Mouse (Mus musculus) liver, embryonic 16.5 days (tissue): Measurements from ENCODE around the gene Unc5b. TPM values are rescaled to one million over a fixed set of nuclear protein-coding genes. Genes with fewer than 3 reads are reported as not detected.

Experiments
- ATAC-seq: fragments of 200-750 bp; cut with Nextera tagmentation; 2 replicates; pipeline ENCODE4 v1.8.0; 2017; ENCODE audit warnings: low read depth, mild to moderate bottlenecking, moderate number of reproducible peaks, moderate library complexity
- H3K27ac ChIP-seq: fragments of 300-500 bp; sonication (generic); 2 replicates; pipeline ENCODE4 v1.5.1; 2014; ENCODE audit warnings: mild to moderate bottlenecking, low read length
- H3K27me3 ChIP-seq: fragments of 300-500 bp; sonication (generic); 2 replicates; pipeline ENCODE4 v1.6.1; 2014; ENCODE audit warnings: low read depth, low read length, mixed read lengths; ENCODE audit not compliant: control insufficient read depth, insufficient read depth
- H3K36me3 ChIP-seq: fragments of 300-500 bp; sonication (generic); 2 replicates; pipeline ENCODE4 v1.6.1; 2014; ENCODE audit warnings: mild to moderate bottlenecking; ENCODE audit not compliant: control insufficient read depth, insufficient read depth
- H3K4me1 ChIP-seq: fragments of 300-500 bp; sonication (generic); 2 replicates; pipeline ENCODE4 v1.6.1; 2014; ENCODE audit warnings: low read depth, low read length, mixed read lengths; ENCODE audit not compliant: control insufficient read depth
- H3K4me2 ChIP-seq: fragments of 300-500 bp; sonication (generic); 2 replicates; pipeline ENCODE4 v1.6.1; 2014; ENCODE audit warnings: low read depth, low read length, mixed read lengths
- H3K4me3 ChIP-seq: fragments of 300-500 bp; sonication (generic); 2 replicates; pipeline ENCODE4 v1.5.1; 2014; ENCODE audit warnings: low read depth, mild to moderate bottlenecking, low read length
- H3K9ac ChIP-seq: fragments of 300-500 bp; sonication (generic); 2 replicates; pipeline ENCODE4 v1.6.1; 2014; ENCODE audit warnings: low read depth, low read length
- H3K9me3 ChIP-seq: fragments of 300-500 bp; sonication (generic); replicated peaks from 2 replicates; pipeline ENCODE4 v1.6.1; 2016; ENCODE audit warnings: low read length; ENCODE audit not compliant: control insufficient read depth
- WGBS: fragments of 180-500 bp; shearing (Covaris S2); extraction: QIAGEN DNeasy Blood & Tissue Kit; methylation state at CpG from one replicate; pipeline ENCODE4 v1.1.7; 2014; ENCODE audit not compliant: insufficient replicate concordance; 5-methylcytosine and 5-hydroxymethylcytosine counted together
- polyA plus RNA-seq: library from polyadenylated mRNA; unstranded; fragments of >200 nt; fragmentation: Nextera tagmentation; extraction: Ambion mirVana; gene quantifications from 2 replicates; pipeline ENCODE4 v1.2.1, GENCODE M21; 2015

Unc5b gene
- polyA plus RNA-seq, 1 experiment from 2014 or later = 0.27 TPM

- Histone ChIP-seq H3K4me3 (no peak overlapping the region), H3K27me3 (peaks cover 55% of the 10 kb centered on the region), H3K36me3 (no peaks in the 10 kb centered on the region), H3K9ac (no peak overlapping the region), H3K4me1 (no peaks in the 10 kb centered on the region), H3K4me2 (no peak overlapping the region), H3K27ac (no peak overlapping the region), H3K9me3 (no peaks in the 10 kb centered on the region)
- 55% methylated on average over 12 of the region's 12 CpGs for WGBS
- ATAC-seq = no peak
Measured at GRCm38 (mm10) chr10:60832664-60833173, 1.3 kb upstream of the Unc5b start.

GRCm38 (mm10) chr10:60830556-60831350, 628 bp downstream of the Unc5b start:
- no peaks in the 10 kb centered on the region for H3K36me3 ChIP-seq
- H3K9me3 ChIP-seq = no peaks in the 10 kb centered on the region
- H3K27me3 ChIP-seq = peaks cover 73% of the 10 kb centered on the region
- no peak overlapping the region for H3K27ac ChIP-seq
- H3K4me1 ChIP-seq = no peaks in the 10 kb centered on the region
- peak overlapping the region; percentile 54 for H3K4me3 ChIP-seq
- peak overlapping the region; percentile 68 for H3K4me2 ChIP-seq
- under 1% methylated on average over 69 of the region's 78 CpGs for WGBS
- no peak; the same call in 1 of the 2 replicates for ATAC-seq
- H3K9ac ChIP-seq = peak overlapping the region; percentile 29; the same call in 1 of the 2 replicates

- H3K4me1 ChIP-seq = no peaks in the 10 kb centered on the region
- WGBS = 2% methylated on average over 11 of the region's 11 CpGs
- H3K27me3 ChIP-seq = peaks cover 78% of the 10 kb centered on the region
- no peak overlapping the region for H3K4me2 ChIP-seq
- H3K9me3 ChIP-seq = no peaks in the 10 kb centered on the region
- H3K9ac ChIP-seq = no peak overlapping the region
- ATAC-seq = no peak
- no peaks in the 10 kb centered on the region for H3K36me3 ChIP-seq
- H3K4me3 ChIP-seq = peak overlapping the region; percentile 54; the same call in 1 of the 2 replicates
- no peak overlapping the region for H3K27ac ChIP-seq
Measured at GRCm38 (mm10) chr10:60830000-60830399, 1.4 kb downstream of the Unc5b start.

- no peak overlapping the region for H3K9ac ChIP-seq
- no peaks in the 10 kb centered on the region for H3K9me3 ChIP-seq
- H3K36me3 ChIP-seq = no peaks in the 10 kb centered on the region
- peaks cover 78% of the 10 kb centered on the region for H3K27me3 ChIP-seq
- WGBS = 37% methylated on average over 6 of the region's 6 CpGs
- no peak overlapping the region for H3K27ac ChIP-seq
- no peak for ATAC-seq
- no peak overlapping the region for H3K4me3 ChIP-seq
- H3K4me1 ChIP-seq = no peaks in the 10 kb centered on the region
- no peak overlapping the region for H3K4me2 ChIP-seq
Measured at GRCm38 (mm10) chr10:60829071-60829470, 2.3 kb downstream of the Unc5b start.

GRCm38 (mm10) chr10:60827901-60828670, 3.3 kb downstream of the Unc5b start:
- peaks cover 78% of the 10 kb centered on the region for H3K27me3 ChIP-seq
- no peak overlapping the region for H3K4me3 ChIP-seq
- no peaks in the 10 kb centered on the region for H3K4me1 ChIP-seq
- H3K9me3 ChIP-seq = no peaks in the 10 kb centered on the region
- H3K36me3 ChIP-seq = no peaks in the 10 kb centered on the region
- no peak overlapping the region for H3K9ac ChIP-seq
- WGBS = 27% methylated on average over 17 of the region's 17 CpGs
- H3K27ac ChIP-seq = no peak overlapping the region
- no peak overlapping the region for H3K4me2 ChIP-seq
- ATAC-seq = no peak

GRCm38 (mm10) chr10:60827266-60827665, 4.1 kb downstream of the Unc5b start:
- no peak overlapping the region for H3K27ac ChIP-seq
- no peak for ATAC-seq
- no peak overlapping the region for H3K4me3 ChIP-seq
- no peaks in the 10 kb centered on the region for H3K36me3 ChIP-seq
- no peaks in the 10 kb centered on the region for H3K9me3 ChIP-seq
- H3K9ac ChIP-seq = no peak overlapping the region
- no peaks in the 10 kb centered on the region for H3K4me1 ChIP-seq
- 19% methylated on average over 5 of the region's 5 CpGs for WGBS
- peaks cover 70% of the 10 kb centered on the region for H3K27me3 ChIP-seq
- no peak overlapping the region for H3K4me2 ChIP-seq

GRCm38 (mm10) chr10:60826461-60827237, 4.7 kb downstream of the Unc5b start:
- Histone ChIP-seq H3K27ac (no peak overlapping the region), H3K4me1 (no peaks in the 10 kb centered on the region), H3K9me3 (no peaks in the 10 kb centered on the region), H3K27me3 (peaks cover 64% of the 10 kb centered on the region), H3K36me3 (no peaks in the 10 kb centered on the region), H3K4me3 (no peak overlapping the region), H3K4me2 (no peak overlapping the region), H3K9ac (no peak overlapping the region)
- WGBS = 4% methylated on average over 33 of the region's 34 CpGs
- ATAC-seq = no peak

GRCm38 (mm10) chr10:60825955-60826354, 5.4 kb downstream of the Unc5b start:
- H3K9ac ChIP-seq = no peak overlapping the region
- 49% methylated on average over 6 of the region's 6 CpGs for WGBS
- H3K4me3 ChIP-seq = no peak overlapping the region
- H3K9me3 ChIP-seq = no peaks in the 10 kb centered on the region
- no peaks in the 10 kb centered on the region for H3K36me3 ChIP-seq
- H3K4me2 ChIP-seq = no peak overlapping the region
- no peaks in the 10 kb centered on the region for H3K4me1 ChIP-seq
- ATAC-seq = no peak
- peaks cover 57% of the 10 kb centered on the region for H3K27me3 ChIP-seq
- no peak overlapping the region for H3K27ac ChIP-seq
